ENCODE assay signal across 9 mouse cellular contexts in genomic region chrX:110815549-110815930, GRCm38 (mm10). TPM values are rescaled to one million over a fixed set of nuclear protein-coding genes. Genes with fewer than 3 reads are reported as not detected.
A peak's percentile ranks its signal among the peaks of the same experiment; 100 is the strongest.
DNase-seq lines count a peak whose midpoint lies in the region; ATAC-seq lines count a peak whose summit lies in the region.
"Had no signal": no experiment of that assay in that cellular context is flagged by ENCODE, and none has a peak within 500 bp of the region (broad histone marks: within the 10 kb centered on the region; RNA-seq: fewer than 3 reads in every experiment).

No protein-coding gene starts in this region.

- ATAC-seq in heart, embryonic 13.5 days (ENCODE audit: extremely low read depth, insufficient number of reproducible peaks, low FRiP score, low TSS enrichment) = no peak
- no peak for ATAC-seq in forebrain, embryonic 13.5 days
- ATAC-seq in liver, embryonic 12.5 days = no peak
- ATAC-seq in granulocyte monocyte progenitor cell, adult 5-6 weeks (replicated peaks; ENCODE audit: poor library complexity, severe bottlenecking) = no peak

- peaks cover 55% of the 10 kb centered on the region for H3K27me3 ChIP-seq in heart, embryonic 13.5 days (replicated peaks)
- H3K27me3 ChIP-seq in forebrain, embryonic 13.5 days = no peaks in the 10 kb centered on the region
- peaks cover 40% of the 10 kb centered on the region for H3K27me3 ChIP-seq in liver, embryonic 12.5 days (replicated peaks)

- H3K36me3 ChIP-seq in heart, embryonic 13.5 days = no peaks in the 10 kb centered on the region
- no peaks in the 10 kb centered on the region for H3K36me3 ChIP-seq in forebrain, embryonic 13.5 days (ENCODE audit: poor library complexity, severe bottlenecking)
- no peaks in the 10 kb centered on the region for H3K36me3 ChIP-seq in liver, embryonic 12.5 days

- H3K4me1 ChIP-seq in heart, embryonic 13.5 days = peaks cover 4% of the 10 kb centered on the region; the same call in 1 of the 2 replicates
- peaks cover 8% of the 10 kb centered on the region; the same call in 1 of the 2 replicates for H3K4me1 ChIP-seq in forebrain, embryonic 13.5 days
- H3K4me1 ChIP-seq in liver, embryonic 12.5 days = no peaks in the 10 kb centered on the region

- H3K4me2 ChIP-seq in heart, embryonic 13.5 days = peak overlapping the region; percentile 76
- H3K4me2 ChIP-seq in forebrain, embryonic 13.5 days = peak overlapping the region; percentile 60
- peak overlapping the region; percentile 51 for H3K4me2 ChIP-seq in liver, embryonic 12.5 days

- no peaks in the 10 kb centered on the region for H3K9me3 ChIP-seq in heart, embryonic 13.5 days
- no peaks in the 10 kb centered on the region for H3K9me3 ChIP-seq in forebrain, embryonic 13.5 days (replicated peaks)
- H3K9me3 ChIP-seq in liver, embryonic 12.5 days (replicated peaks) = no peaks in the 10 kb centered on the region

- WGBS in heart, embryonic 13.5 days = 7% methylated on average over 3 of the region's 18 CpGs
- 22% methylated on average over 8 of the region's 18 CpGs for WGBS in forebrain, embryonic 13.5 days
- 12% methylated on average over 18 of the region's 18 CpGs for WGBS in liver, embryonic 12.5 days (ENCODE audit: insufficient replicate concordance)

- H3K27ac ChIP-seq in heart, embryonic 13.5 days (replicated peaks) = no peak overlapping the region
- H3K27ac ChIP-seq in forebrain, embryonic 13.5 days = peak overlapping the region; percentile 85
- no peak overlapping the region for H3K27ac ChIP-seq in liver, embryonic 12.5 days

- peak overlapping the region; percentile 54 for H3K4me3 ChIP-seq in heart, embryonic 13.5 days
- peak overlapping the region; percentile 56 for H3K4me3 ChIP-seq in forebrain, embryonic 13.5 days
- no peak overlapping the region for H3K4me3 ChIP-seq in liver, embryonic 12.5 days

- no peak overlapping the region; the same call in 1 of the 2 replicates for H3K9ac ChIP-seq in heart, embryonic 13.5 days
- H3K9ac ChIP-seq in forebrain, embryonic 13.5 days = peak overlapping the region; percentile 73
- no peak overlapping the region for H3K9ac ChIP-seq in liver, embryonic 12.5 days

- intact Hi-C loops in heart, postnatal 14 days (cut with DNase I) = no loop called here

- DNase-seq in heart, postnatal 14 days = no peak
- peak; percentile 25 for DNase-seq in brain, adult 2 months (ENCODE audit: low read depth, low spot score)
- DNase-seq in urinary bladder, postnatal 25 days (ENCODE audit: low spot score) = no peak
- no peak for DNase-seq in gastrocnemius, adult 8-10 months (ENCODE audit: low spot score in 2 of 2)
- DNase-seq: kidney, adult 2 months had no signal

RNA-seq across cellular contexts. Expression of gene Pou3f4, which starts 1.5 kb away (rescaled TPM):
- 0.08 and 0.11 TPM in 2 replicates for polyA plus RNA-seq in heart, embryonic 13.5 days (2015; fragmentation: Nextera tagmentation; extraction: Ambion mirVana)
- not detected for total RNA-seq in heart, postnatal 14 days (2021)
- polyA plus RNA-seq in forebrain, embryonic 13.5 days (2015; fragmentation: Nextera tagmentation; extraction: Ambion mirVana) = 18.6 and 19.5 TPM in 2 replicates
- polyA plus RNA-seq in liver, embryonic 12.5 days (2016; fragmentation: Nextera tagmentation; extraction: Ambion mirVana) = 0.07 TPM in 1 of 2 replicates, not detected in the other
- not detected in 2 replicates for total RNA-seq in granulocyte monocyte progenitor cell, adult 5-6 weeks (2014; fragmentation: Nextera tagmentation)
- not detected in 2 replicates for total RNA-seq in granulocyte monocyte progenitor cell, adult 5-6 weeks (2017)
- total RNA-seq in gastrocnemius, adult 8-10 months (2022) = not detected
- polyA plus RNA-seq: kidney, adult 2 months had no signal
